Mouse (Mus musculus): Measurements from ENCODE around the gene Nol10.

- TF ChIP-seq CTCF (conservative IDR thresholded peaks at IDR 0.05; ENCODE audit: low read length) (no peak), POU5F1 (IDR thresholded peaks at IDR 0.05; ENCODE audit: borderline replicate concordance, low read length) (no peak), NANOG (IDR thresholded peaks at IDR 0.05; ENCODE audit: borderline replicate concordance, low read length) (no peak)
Measured at GRCm38 (mm10) chr12:17382759-17383158, 34.5 kb downstream of the Nol10 start.

All from E14TG2a.4 (cell line).